Mouse (Mus musculus) CH12.LX (cell line): ENCODE measurements around the gene Fam170b. TPM values are rescaled to one million over a fixed set of nuclear protein-coding genes. Genes with fewer than 3 reads are reported as not detected.

ENCODE experiments used
- DNase-seq: peaks from one replicate; pipeline ENCODE4 v3.0.0-alpha.2; 2013; ENCODE audit errors: extremely low read depth
- H3K27ac ChIP-seq: 2 replicates; pipeline ENCODE4 v1.5.1; 2012; ENCODE audit warnings: low read depth, mild to moderate bottlenecking, control low read depth, moderate library complexity; ENCODE audit not compliant: insufficient read depth
- H3K27me3 ChIP-seq: replicated peaks from 2 replicates; pipeline ENCODE3; 2012; ENCODE audit warnings: inconsistent platforms
- H3K36me3 ChIP-seq, 2 experiments: replicated peaks in 1 of 2; 2 replicates each; pipeline versions ENCODE3 to v1.6.1; 2012; ENCODE audit warnings: inconsistent platforms in 1 of 2, low read length in 1 of 2, mild to moderate bottlenecking in 1 of 2, mixed read lengths in 1 of 2, moderate library complexity in 1 of 2; ENCODE audit not compliant: control insufficient read depth in 1 of 2, insufficient read depth in 1 of 2
- H3K4me1 ChIP-seq, 2 experiments: 2 replicates each; pipeline ENCODE4 v1.6.1; 2012; ENCODE audit warnings: inconsistent platforms in 1 of 2, moderate library complexity in 1 of 2; ENCODE audit not compliant: insufficient read depth in 2 of 2, control insufficient read depth in 1 of 2
- H3K4me2 ChIP-seq: 2 replicates; pipeline ENCODE4 v1.6.1; 2012; ENCODE audit warnings: low read depth, mild to moderate bottlenecking, control low read depth; ENCODE audit not compliant: poor library complexity, insufficient read depth, severe bottlenecking
- H3K4me3 ChIP-seq, 3 experiments: fragments of 150-350 bp in 1 of 3; sonication (generic) in 1 of 3; replicated peaks in 1 of 3; 2 replicates each; pipeline versions ENCODE3 to v1.5.1; 2011 to 2012; ENCODE audit warnings: low read depth in 2 of 3, low read length in 2 of 3, mild to moderate bottlenecking in 2 of 3, moderate library complexity in 2 of 3, control low read depth in 1 of 3, improper control_type of control experiment in 1 of 3, inconsistent platforms in 1 of 3, mixed read lengths in 1 of 3; ENCODE audit not compliant: poor library complexity in 1 of 3
- H3K79me2 ChIP-seq: replicated peaks from 2 replicates; pipeline ENCODE4 v1.6.1; 2012; ENCODE audit warnings: mild to moderate bottlenecking, moderate library complexity; ENCODE audit not compliant: control insufficient read depth, poor library complexity, insufficient read depth, severe bottlenecking; ENCODE audit errors: extremely low read depth
- H3K9ac ChIP-seq: 2 replicates; pipeline ENCODE4 v1.6.1; 2012; ENCODE audit warnings: low read depth, mild to moderate bottlenecking, control low read depth, moderate library complexity; ENCODE audit not compliant: insufficient read depth
- H3K9me3 ChIP-seq: replicated peaks from 2 replicates; pipeline ENCODE3; 2012; ENCODE audit warnings: low read length, inconsistent platforms, mixed read lengths
- CHD2 ChIP-seq: IDR thresholded peaks from 2 replicates; pipeline ENCODE4 v1.6.1; 2011; ENCODE audit warnings: low read length, improper control_type of control experiment
- CTCF ChIP-seq, 2 experiments: IDR thresholded peaks in 1 of 2; conservative IDR thresholded peaks in 1 of 2; 2 replicates each; pipeline ENCODE4 v1.5.1; 2011 to 2012; ENCODE audit warnings: low read depth in 2 of 2, low read length in 2 of 2, improper control_type of control experiment in 1 of 2, inconsistent platforms in 1 of 2, mild to moderate bottlenecking in 1 of 2, moderate library complexity in 1 of 2
- E2F4 ChIP-seq: IDR thresholded peaks from 2 replicates; pipeline ENCODE4 v1.6.1; 2011; ENCODE audit warnings: low read depth, low read length, improper control_type of control experiment; ENCODE audit not compliant: insufficient replicate concordance
- ELF1 ChIP-seq: IDR thresholded peaks from 2 replicates; pipeline ENCODE4 v1.6.1; 2014; ENCODE audit warnings: low read depth, mild to moderate bottlenecking, inconsistent platforms, low read length, improper control_type of control experiment
- EP300 ChIP-seq: IDR thresholded peaks from 2 replicates; pipeline ENCODE4 v1.6.1; 2011; ENCODE audit warnings: low read length, improper control_type of control experiment
- ETS1 ChIP-seq: conservative IDR thresholded peaks from 2 replicates; pipeline ENCODE4 v1.6.1; 2012; ENCODE audit warnings: low read depth, mild to moderate bottlenecking, inconsistent platforms, low read length, improper control_type of control experiment, moderate library complexity
- GABPA ChIP-seq: IDR thresholded peaks from 2 replicates; pipeline ENCODE4 v1.6.1; 2012; ENCODE audit warnings: low read depth, low read length, improper control_type of control experiment, inconsistent platforms; ENCODE audit not compliant: insufficient replicate concordance
- HCFC1 ChIP-seq: IDR thresholded peaks from 2 replicates; pipeline ENCODE4 v1.6.1; 2012; ENCODE audit warnings: low read depth, mild to moderate bottlenecking, inconsistent platforms, low read length, improper control_type of control experiment
- JUN ChIP-seq: IDR thresholded peaks from 2 replicates; pipeline ENCODE4 v1.6.1; 2011; ENCODE audit warnings: low read depth, mild to moderate bottlenecking, low read length, improper control_type of control experiment, moderate library complexity; ENCODE audit not compliant: insufficient read depth
- JUND ChIP-seq: conservative IDR thresholded peaks from 2 replicates; pipeline ENCODE4 v1.6.1; 2011; ENCODE audit warnings: low read depth, low read length, improper control_type of control experiment
- KAT2A ChIP-seq: IDR thresholded peaks from 2 replicates; pipeline ENCODE4 v1.6.1; 2012; ENCODE audit warnings: low read length, improper control_type of control experiment, inconsistent platforms; ENCODE audit not compliant: insufficient replicate concordance
- MAFK ChIP-seq: IDR thresholded peaks from 2 replicates; pipeline ENCODE4 v1.6.1; 2011; ENCODE audit warnings: low read length, improper control_type of control experiment; ENCODE audit not compliant: insufficient replicate concordance
- MEF2A ChIP-seq: IDR thresholded peaks from 2 replicates; pipeline ENCODE4 v1.6.1; 2014; ENCODE audit warnings: low read depth, mild to moderate bottlenecking, inconsistent platforms, low read length, improper control_type of control experiment, borderline replicate concordance
- MYC ChIP-seq: IDR thresholded peaks from 2 replicates; pipeline ENCODE4 v1.6.1; 2011; ENCODE audit warnings: low read depth, mild to moderate bottlenecking, improper control_type of control experiment, low read length
- POLR2A ChIP-seq: IDR thresholded peaks from 2 replicates; pipeline ENCODE4 v1.6.1; 2011; ENCODE audit warnings: low read depth, mild to moderate bottlenecking, improper control_type of control experiment, low read length
- POLR2AphosphoS2 ChIP-seq: IDR thresholded peaks from 2 replicates; pipeline ENCODE4 v1.6.1; 2011; ENCODE audit warnings: low read depth, low read length, improper control_type of control experiment
- RAD21 ChIP-seq: IDR thresholded peaks from 2 replicates; pipeline ENCODE4 v1.6.1; 2011; ENCODE audit warnings: low read depth, mild to moderate bottlenecking, low read length, improper control_type of control experiment, moderate library complexity
- RCOR1 ChIP-seq: conservative IDR thresholded peaks from 2 replicates; pipeline ENCODE4 v1.6.1; 2012; ENCODE audit warnings: low read depth, mild to moderate bottlenecking, inconsistent platforms, low read length, improper control_type of control experiment
- SIN3A ChIP-seq: IDR thresholded peaks from 2 replicates; pipeline ENCODE4 v1.6.1; 2012; ENCODE audit warnings: low read length, improper control_type of control experiment, inconsistent platforms
- SMC3 ChIP-seq: IDR thresholded peaks from 2 replicates; pipeline ENCODE4 v1.6.1; 2011; ENCODE audit warnings: low read depth, low read length, improper control_type of control experiment
- ZC3H11A ChIP-seq: IDR thresholded peaks from 2 replicates; pipeline ENCODE4 v1.6.1; 2012; ENCODE audit warnings: low read depth, mild to moderate bottlenecking, inconsistent platforms, low read length, improper control_type of control experiment
- ZKSCAN1 ChIP-seq: IDR thresholded peaks from 2 replicates; pipeline ENCODE4 v1.6.1; 2012; ENCODE audit warnings: low read depth, inconsistent platforms, low read length, improper control_type of control experiment, borderline replicate concordance
- ZNF384 ChIP-seq: IDR thresholded peaks from 2 replicates; pipeline ENCODE4 v1.6.1; 2012; ENCODE audit warnings: low read depth, low read length, improper control_type of control experiment, inconsistent platforms
- dilution Hi-C: fragments of 300-500 bp; cut with MboI; formaldehyde crosslinking; loops from 2 replicates; pipeline ENCODE4 v1.14.3; 2020; ENCODE audit warnings: low sequenced_read_pairs; ENCODE audit not compliant: extremely low pct_unique_long_range_greater_than_20kb, extremely low pct_ligation_motif_present
- in situ Hi-C: fragments of 300-500 bp; cut with MboI; formaldehyde crosslinking; loops from 3 replicates; pipeline ENCODE4 v1.14.3; 2019; ENCODE audit warnings: low sequenced_read_pairs, low pct_ligation_motif_present, low pct_unique_long_range_greater_than_20kb, mixed read lengths
- polyA plus RNA-seq: library from polyadenylated mRNA; unstranded; fragments of >175 nt; gene quantifications from 2 replicates; pipeline ENCODE4 v1.2.1, GENCODE M21; 2012; ENCODE audit warnings: low read depth; ENCODE audit not compliant: insufficient read length
- total RNA-seq, 2 experiments: library from RNA; depleted of rRNA; stranded (reverse); fragments of 300-350 nt in 1 of 2; fragments of >200 nt in 1 of 2; gene quantifications; 2 replicates each; pipeline ENCODE4 v1.2.3; 2012 to 2014

Fam170b gene
- total and polyA plus RNA-seq, 3 experiments: not detected

DNA sequence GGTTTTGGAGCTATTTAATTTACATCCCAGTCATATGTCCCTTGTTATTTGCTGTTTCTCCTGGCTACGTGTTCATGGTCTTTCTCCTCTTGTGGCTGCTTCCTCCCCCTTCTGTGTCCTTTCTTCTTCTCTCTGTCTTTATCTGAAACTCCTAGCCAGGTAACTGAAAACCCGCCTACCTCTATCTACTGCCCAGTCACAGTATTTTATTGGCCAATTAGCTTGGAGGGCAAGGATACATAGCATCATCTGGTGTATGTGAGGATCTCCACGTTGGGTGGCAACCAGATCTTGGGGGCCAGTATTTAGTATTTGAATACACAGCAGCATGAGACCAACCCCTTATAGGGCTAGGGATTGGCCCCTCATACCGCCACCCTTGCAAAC is 49.0 kb upstream of the Fam170b start:
- H3K4me2 ChIP-seq: no peak overlapping the region
- no peaks in the 10 kb centered on the region for H3K36me3 ChIP-seq
- dilution Hi-C loops: no loop called here
- no peak overlapping the region for H3K9ac ChIP-seq
- no peak for DNase-seq
- H3K27ac ChIP-seq: no peak overlapping the region
- H3K9me3 ChIP-seq: no peaks in the 10 kb centered on the region
- H3K4me1 ChIP-seq: peaks cover 0 to 28% of the 10 kb centered on the region in 2 experiments; a peak in 2 of 4 replicates
- in situ Hi-C loops: no loop called here
- no peak for TF ChIP-seq CHD2
- TF ChIP-seq SIN3A: no peak
- TF ChIP-seq ELF1: no peak
- TF ChIP-seq ETS1: no peak
- TF ChIP-seq SMC3: no peak
- no peak for TF ChIP-seq E2F4
- H3K27me3 ChIP-seq: no peaks in the 10 kb centered on the region
- no peaks in the 10 kb centered on the region for H3K79me2 ChIP-seq
- no peak overlapping the region for H3K4me3 ChIP-seq

DNA sequence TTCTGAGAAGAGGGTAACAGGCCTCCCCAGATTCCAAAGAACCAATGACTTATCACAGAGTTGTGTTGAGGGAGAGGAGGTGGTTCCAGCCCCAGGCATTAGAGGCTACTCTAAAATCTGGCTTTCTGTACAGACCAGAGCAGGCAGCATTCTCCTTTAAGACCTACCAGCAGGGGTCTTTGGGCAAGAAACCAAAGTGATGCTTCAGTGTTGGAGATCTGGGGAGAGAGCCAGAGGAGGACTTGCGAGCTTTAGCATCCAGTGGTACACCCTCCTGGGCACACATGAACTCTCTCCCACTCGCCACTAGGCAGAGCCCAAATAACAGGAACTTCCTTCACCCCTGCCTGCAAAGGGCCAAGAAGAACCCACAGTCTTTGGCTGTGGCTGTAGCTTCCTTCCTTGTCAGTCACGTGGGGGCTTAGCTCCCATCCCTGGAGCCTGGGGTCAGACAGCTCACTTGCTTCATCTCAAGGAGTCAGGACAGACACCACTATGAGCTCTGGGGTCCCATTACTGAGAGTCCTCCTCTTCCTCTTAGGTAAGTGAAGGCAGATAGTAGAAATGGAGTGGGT is 48.1 kb upstream of the Fam170b start, which contains the start of gene Tmem273:
Gene Tmem273 (plus strand): TSS at position 408 of the 575 bp plus-strand sequence.
- H3K9ac ChIP-seq: no peak within 1 kb of the TSS
- no peaks in the 10 kb centered on the region for H3K27me3 ChIP-seq
- no peak within 1 kb of the TSS for H3K4me2 ChIP-seq
- H3K79me2 ChIP-seq: no peaks in the 10 kb centered on the region
- H3K36me3 ChIP-seq: no peaks in the 10 kb centered on the region
- no peaks in the 10 kb centered on the region for H3K9me3 ChIP-seq
- in situ Hi-C loops: no loop called here
- peaks cover 0 to 28% of the 10 kb centered on the region in 2 experiments; a peak in 2 of 4 replicates for H3K4me1 ChIP-seq
- no peak for TF ChIP-seq RAD21
- 0 out of 4 replicates have a peak, but pooled peaks of 1 of the 2 experiments have one; percentile 0 for TF ChIP-seq CTCF (conservative IDR thresholded peaks at IDR 0.05 in 1 of 2, IDR thresholded peaks at IDR 0.05 in 1 of 2; ENCODE audit: low read depth in 2 of 2, low read length in 2 of 2)
- TF ChIP-seq CHD2: no peak
- TF ChIP-seq SIN3A: no peak
- TF ChIP-seq RCOR1: no peak
- no peak for TF ChIP-seq JUND
- TF ChIP-seq ZC3H11A: no peak
- TF ChIP-seq, all 38 proteins: peak for 1
- peak; percentile 7 for DNase-seq
- H3K27ac ChIP-seq: no peak within 1 kb of the TSS
- dilution Hi-C loops: no loop called here
- no peak within 1 kb of the TSS for H3K4me3 ChIP-seq

DNA sequence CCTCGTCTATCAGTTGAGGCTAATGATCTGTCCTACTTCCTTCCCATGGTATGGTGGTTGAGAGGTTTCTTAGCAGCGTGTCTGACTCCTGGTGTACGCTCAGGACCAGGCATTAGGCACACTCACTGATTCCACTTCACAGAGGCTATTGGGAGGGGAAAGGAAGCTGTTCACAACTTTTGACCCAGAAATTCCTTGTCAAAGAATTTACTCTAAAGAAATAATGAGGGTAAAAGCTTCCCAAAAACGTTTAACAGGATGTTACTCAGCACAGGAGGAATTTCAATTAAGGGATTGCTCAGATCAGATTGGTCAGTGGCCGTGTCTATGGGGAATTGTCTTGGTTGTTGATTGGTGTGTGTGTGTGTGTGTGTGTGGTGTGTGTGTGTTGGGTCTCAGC is 46.1 kb upstream of the Fam170b start:
- no peaks in the 10 kb centered on the region for H3K9me3 ChIP-seq
- no peak overlapping the region for H3K9ac ChIP-seq
- H3K27me3 ChIP-seq: no peaks in the 10 kb centered on the region
- H3K4me1 ChIP-seq: peaks cover 0 to 28% of the 10 kb centered on the region in 2 experiments; a peak in 2 of 4 replicates
- dilution Hi-C loops (no loop called here), in situ Hi-C loops (no loop called here)
- no peak overlapping the region for H3K4me2 ChIP-seq
- H3K79me2 ChIP-seq: no peaks in the 10 kb centered on the region
- H3K4me3 ChIP-seq: no peak overlapping the region
- DNase-seq: no peak
- no peak overlapping the region for H3K27ac ChIP-seq
- TF ChIP-seq CHD2 (no peak), EP300 (no peak), ZNF384 (no peak), JUN (no peak), MEF2A (no peak), POLR2AphosphoS2 (no peak), KAT2A (no peak), RCOR1 (no peak), RAD21 (no peak), ETS1 (no peak), HCFC1 (no peak), MAFK (no peak), CTCF (conservative IDR thresholded peaks at IDR 0.05 in 1 of 2, IDR thresholded peaks at IDR 0.05 in 1 of 2; ENCODE audit: low read depth in 2 of 2, low read length in 2 of 2) (no peak), ZKSCAN1 (no peak), ZC3H11A (no peak), POLR2A (no peak), E2F4 (no peak), MYC (no peak), GABPA (no peak), SIN3A (no peak)
- no peaks in the 10 kb centered on the region for H3K36me3 ChIP-seq
